Mouse (Mus musculus) cerebellum, adult 2 months (tissue): ENCODE results near the gene 9030025P20Rik.
"Not testable (repeated sequence)": the region's sequence is repeated elsewhere in the genome, so short reads cannot be mapped to it uniquely, and the experiment has no call there.

Experiments used
- CTCF ChIP-seq: fragments of 200-500 bp; IDR thresholded peaks from 2 replicates; pipeline ENCODE4 v1.5.1; 2011; ENCODE audit warnings: low read depth, mild to moderate bottlenecking, control low read depth, low read length, moderate library complexity, borderline replicate concordance; ENCODE audit not compliant: insufficient read depth
- POLR2A ChIP-seq: fragments of 200-500 bp; IDR thresholded peaks from 2 replicates; pipeline ENCODE4 v1.6.1; 2011; ENCODE audit warnings: low read length, control low read depth, borderline replicate concordance; ENCODE audit not compliant: insufficient read depth

- not testable (repeated sequence) for TF ChIP-seq POLR2A, CTCF
Measured at GRCm38 (mm10) chr17:14960951-14961556, 17.2 kb upstream of the 9030025P20Rik start, which contains the start of gene Phf10.
